Mouse (Mus musculus) cerebellum, postnatal 36 days (tissue): ENCODE measurements at regions not wholly inside any gene's neighbourhood (a gene's known extent, or its start where the extent isn't known, plus 50 kb on each side); places are given as distances from the start of the nearest gene placed in this dataset.

Experiments
- DNase-seq, 2 experiments: peaks; one replicate each; pipeline ENCODE4 v3.0.0; 2021 to 2022; ENCODE audit warnings: mixed read lengths in 2 of 2

DNA sequence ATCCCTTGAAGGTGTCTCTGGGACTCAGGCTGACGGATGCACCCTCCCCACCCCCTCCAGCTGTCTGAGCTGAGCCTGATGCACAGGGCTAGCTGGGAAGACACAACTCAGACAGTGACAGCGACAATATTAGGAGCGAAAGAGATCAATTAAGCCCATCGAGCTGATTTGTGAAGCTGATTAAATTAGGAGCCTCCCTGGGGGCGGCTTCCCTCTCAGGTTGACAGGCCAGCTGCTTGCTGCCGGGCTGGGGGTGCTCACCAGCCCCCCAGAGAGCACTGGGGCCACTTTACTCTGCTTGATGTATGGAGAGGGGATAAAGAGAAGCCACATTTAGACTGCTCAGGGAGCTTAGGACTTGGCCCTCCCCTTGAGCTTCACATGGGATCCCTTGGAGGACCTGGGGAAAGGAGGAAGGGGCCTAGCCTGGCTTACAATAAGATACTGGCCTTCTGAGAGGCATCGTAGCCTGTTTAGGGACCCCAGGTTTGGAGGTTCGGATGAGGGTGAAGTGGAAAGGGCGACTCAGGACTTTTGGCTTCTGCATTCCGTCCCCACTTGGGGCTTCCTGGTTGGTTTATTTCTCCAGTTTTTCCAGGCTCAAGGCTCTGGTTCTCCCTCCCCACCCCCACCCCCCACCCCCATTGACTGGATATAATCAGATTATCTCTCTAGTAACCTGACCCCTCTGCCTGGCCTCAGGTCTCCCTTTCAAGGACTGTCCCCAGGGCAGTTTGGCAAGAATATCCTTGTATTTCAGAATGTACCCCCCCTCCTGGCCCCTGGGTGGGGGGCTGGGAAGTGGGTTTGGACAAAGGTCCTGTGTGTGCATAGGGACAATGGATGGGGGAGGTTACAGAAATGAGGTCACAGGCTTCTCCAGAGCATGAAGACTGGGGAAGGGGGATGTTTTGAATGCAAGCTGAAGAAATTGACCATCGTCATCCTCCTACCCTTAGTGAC, 283.4 kb downstream of the Rps24 start:
- DNase-seq = no peak

GRCm38 (mm10) chr14:24771663-24772062, 284.7 kb downstream of the Rps24 start:
- DNase-seq = no peak

- DNase-seq = no peak
These were observed 285.2 kb downstream of the Rps24 start for GRCm38 (mm10) chr14:24772129-24772528.

DNA sequence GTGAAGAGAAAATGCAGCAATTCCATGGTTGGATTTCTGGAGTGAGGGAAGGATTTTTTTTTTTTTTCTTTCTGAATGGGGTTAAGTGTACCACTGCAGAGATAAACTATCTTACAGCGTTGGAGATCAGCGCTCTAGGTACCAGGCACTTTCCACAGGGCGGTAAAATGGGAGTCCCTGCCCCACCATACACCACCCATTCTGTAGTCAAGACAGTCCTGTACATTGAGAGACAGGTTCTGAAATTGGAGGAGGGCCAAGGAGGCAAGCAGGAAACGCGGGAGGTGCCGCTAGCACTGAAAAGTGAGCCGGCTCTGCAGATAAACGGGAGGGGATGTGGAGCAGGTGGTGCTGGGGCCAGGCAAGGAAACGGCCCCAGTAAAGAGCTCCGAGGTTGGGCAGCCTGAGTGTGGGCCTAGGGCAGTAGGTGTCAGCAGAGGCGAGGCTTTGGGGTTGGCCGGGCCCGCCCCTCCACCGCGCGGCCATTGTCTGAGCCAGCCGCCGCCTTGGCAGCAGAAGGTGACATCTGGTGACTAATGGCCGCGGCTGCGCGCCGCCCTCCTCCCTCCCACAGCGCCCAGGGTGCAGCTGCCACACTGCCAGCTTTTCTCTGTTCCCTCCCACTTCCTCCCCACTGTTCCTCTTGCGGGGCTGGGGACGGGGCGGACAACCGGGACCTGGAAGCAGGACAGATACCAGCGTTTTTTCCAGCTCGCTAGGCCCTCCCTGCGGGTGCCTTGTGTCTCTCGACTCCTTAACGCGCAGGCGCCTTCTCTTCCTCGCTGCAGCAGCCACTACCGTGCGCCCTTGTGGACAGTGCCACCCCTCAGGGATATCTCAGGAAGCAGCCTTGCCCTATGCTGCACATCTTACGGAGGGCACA, 292.1 kb downstream of the Rps24 start:
- peak; percentile 91 to 92 for DNase-seq

DNA sequence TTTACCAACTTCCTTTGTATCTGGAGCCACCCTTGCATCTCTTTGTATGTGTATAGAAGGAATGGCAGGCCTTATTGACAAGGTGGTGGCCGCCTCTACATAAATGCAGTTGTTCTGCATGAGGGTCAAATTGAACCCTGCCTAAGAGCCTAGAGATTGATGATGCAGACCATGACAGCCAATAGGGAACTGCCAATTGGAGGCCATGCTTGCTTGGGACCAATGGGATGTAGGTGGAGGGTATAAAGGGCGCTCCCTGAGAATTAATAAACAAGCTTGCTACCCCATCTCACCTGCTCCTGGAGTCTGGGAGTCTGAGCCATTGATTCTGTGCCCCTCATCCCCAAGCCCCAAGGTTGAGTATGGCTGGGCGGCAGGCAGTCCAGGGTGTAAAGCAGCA, 294.7 kb downstream of the Rps24 start:
- no peak for DNase-seq

DNA sequence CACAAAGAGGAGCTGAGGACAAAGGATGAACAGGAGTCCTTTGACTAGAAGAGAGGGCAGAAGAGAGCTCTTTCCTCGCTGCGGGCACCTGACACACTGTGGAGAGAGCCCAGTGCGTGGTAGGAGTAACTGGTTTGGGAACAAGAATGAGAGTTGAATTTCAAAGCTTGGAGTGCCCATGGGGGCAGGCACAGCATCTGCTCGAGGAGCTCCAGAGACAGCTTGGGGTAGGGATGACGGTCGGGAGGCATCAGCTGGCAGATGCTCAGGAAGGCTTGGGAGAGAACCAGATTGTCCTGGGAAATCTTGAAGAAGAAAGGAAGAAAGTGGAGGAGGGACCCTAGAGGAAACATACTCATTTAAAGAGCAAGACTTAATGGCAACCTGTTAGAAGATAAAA, 297.0 kb downstream of the Rps24 start:
- no peak for DNase-seq

- DNase-seq = no peak
These were observed 298.5 kb downstream of the Rps24 start for GRCm38 (mm10) chr14:24785452-24785851.

DNA sequence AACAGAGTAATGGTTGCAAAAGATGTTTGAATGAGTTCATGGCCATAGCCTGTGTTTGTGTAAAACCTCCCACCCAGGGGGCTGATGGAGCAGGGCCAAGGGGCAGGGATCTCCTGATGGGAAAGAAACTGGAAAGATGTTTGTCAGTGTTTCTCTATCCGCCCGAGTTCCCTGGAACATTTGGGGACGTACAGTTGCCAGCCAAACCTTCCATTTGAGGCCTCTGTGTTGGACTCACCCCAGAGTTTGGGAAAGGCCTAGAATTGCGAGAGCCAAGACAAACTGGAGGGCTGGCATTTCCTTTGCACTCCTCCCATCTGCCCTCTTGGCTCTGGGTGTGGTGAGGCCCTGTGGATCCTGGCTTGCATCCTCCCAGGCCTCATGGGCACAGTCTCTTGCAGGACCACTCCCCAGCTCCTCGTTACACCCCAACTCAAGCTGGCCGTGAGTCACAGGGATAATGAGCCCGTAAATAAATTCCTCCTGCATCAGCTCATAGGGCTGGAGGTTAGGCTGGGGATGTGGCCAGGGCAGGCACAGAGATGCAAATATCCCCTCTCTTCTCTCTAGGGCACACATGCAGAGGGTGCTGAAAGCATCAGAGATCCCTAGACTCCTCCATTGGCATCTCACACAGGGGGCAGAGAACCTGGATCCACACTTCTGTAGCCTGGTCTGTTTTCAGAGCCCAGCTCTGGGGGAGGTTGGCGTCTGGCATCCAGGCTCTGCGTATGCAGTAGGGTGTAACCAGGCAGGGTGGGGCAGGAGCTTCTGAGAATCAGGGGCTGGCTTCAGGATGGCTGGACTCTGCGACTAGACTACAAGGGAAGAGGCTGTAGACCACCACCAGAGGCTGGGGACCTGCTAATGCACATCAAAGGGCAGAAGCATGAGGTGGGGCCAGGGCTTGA, 306.7 kb downstream of the Rps24 start:
- DNase-seq = peak; percentile 81 to 84

- DNase-seq = peak in 1 of 2 experiments; percentile 38
These were observed 307.5 kb downstream of the Rps24 start for GRCm38 (mm10) chr14:24794359-24794845.

GRCm38 (mm10) chr14:24797494-24797893, 310.6 kb downstream of the Rps24 start:
- DNase-seq = no peak

DNA sequence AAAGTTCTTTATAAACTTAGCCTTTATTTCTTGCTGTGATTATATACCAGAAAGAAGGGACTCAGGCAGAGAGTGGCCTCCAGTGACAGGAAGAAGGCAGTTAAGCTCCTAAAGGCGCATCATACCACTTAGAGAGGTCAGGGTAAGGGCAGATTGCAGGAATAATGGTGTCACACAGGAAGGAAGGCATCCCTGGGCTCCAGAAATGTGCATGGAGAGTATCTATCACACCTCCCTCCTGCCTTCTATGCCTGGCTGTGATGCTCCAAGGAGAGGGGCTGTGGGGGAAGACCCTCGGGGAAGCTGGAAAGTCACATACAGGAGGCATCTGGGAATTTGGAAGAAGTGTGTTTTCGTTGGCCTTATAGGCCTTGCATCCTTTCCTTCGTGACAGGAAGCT, 311.1 kb downstream of the Rps24 start:
- no peak for DNase-seq

- DNase-seq = no peak
These were observed 316.2 kb downstream of the Rps24 start for GRCm38 (mm10) chr14:24803001-24803655.

- DNase-seq = no peak
These were observed 320.1 kb downstream of the Rps24 start for GRCm38 (mm10) chr14:24807061-24807460.

- no peak for DNase-seq
These were observed 336.1 kb downstream of the Rps24 start for GRCm38 (mm10) chr14:24822876-24823567.

DNA sequence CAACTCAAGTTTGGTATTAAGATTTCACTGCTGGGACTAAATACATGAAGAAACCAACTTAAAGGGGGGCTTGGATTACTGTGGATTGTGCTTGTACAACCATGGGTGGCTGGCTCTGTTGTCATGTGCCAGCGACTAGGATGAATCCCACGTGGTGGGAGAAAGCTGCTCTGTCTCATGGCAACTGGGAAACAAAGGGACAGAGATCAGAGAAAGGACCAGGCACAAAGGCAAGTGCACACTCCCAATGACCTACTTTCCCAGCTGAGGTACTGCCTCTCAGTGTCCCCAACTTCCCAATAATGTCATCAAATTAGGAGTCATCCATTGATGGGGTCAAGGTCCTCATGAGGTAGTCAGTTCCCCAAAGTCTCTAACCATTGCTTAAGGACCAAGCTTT, 337.4 kb downstream of the Rps24 start:
- no peak for DNase-seq

- DNase-seq = no peak
These were observed 338.9 kb downstream of the Rps24 start for GRCm38 (mm10) chr14:24825722-24826386.

DNA sequence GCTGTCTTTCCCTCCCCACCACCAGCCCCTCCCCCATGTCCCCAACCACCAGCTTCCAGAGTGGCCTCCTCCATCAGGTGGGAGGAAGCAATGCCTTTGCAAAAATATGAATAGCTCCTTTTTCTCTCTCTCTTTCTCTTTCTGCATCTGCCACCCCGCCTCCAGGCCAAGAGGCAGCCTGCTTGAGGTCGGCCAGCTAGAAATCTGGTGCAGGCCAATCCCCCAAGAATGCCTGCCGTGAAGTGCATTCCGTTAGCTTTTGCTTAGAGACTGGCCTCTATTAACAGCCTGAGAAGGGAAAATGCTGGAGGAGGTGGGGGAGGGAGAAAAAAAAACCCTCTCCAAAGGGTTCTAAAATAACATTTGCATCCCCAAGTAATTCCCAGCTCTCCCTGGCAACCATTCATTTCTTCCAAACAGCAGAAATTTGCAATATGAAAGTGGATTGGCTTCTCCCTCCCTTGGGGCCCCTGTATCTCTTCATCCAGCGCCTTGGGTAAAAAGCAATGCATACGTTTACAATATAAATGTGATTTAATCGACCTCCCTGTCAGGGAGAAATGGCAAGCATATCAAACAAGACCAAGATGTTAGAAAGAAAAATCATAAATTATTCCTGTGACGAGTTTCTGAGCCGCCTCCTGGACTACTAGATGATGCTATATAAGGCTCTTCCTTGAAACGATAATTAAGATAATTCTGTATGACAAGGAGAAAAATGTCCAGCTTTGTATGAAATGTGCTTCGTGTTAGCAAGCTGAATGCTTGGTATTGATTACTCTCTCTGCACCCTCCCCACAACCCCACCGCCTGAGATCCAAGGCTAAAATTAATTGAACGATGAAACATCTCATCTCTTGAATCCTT, 339.8 kb downstream of the Rps24 start:
- DNase-seq = peak in 1 of 2 experiments; percentile 20

DNA sequence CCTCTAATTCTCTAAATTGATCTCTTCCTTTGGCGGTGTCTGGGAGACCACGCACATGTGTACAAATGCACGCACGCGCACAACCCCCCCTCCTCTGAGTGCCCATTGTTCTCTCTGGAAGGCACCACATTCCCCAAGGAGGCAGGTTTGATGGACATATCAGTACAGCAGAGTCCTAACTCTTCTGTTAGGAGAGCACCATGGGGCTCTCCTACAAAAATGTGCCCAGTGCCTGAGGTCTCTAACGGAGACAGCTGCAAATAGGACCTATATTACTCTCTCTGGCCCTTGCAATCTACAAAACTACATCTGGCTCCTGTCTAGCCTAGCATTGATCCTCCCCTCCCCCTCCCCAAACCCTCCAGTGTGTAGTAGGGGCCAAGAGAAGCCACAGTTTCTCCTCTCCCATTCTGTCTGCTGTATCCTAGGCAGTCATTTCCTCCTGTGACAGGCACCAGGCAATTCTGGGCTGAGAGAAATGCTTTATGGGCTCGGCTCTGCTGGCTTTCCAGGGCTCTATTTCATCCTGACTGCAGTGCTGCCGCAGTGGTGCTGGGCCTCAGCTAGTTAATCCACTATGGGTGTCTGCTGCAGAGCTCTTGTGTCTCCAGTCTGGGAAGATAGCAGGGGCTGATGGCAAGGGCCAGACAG, 340.6 kb downstream of the Rps24 start:
- DNase-seq = no peak

DNA sequence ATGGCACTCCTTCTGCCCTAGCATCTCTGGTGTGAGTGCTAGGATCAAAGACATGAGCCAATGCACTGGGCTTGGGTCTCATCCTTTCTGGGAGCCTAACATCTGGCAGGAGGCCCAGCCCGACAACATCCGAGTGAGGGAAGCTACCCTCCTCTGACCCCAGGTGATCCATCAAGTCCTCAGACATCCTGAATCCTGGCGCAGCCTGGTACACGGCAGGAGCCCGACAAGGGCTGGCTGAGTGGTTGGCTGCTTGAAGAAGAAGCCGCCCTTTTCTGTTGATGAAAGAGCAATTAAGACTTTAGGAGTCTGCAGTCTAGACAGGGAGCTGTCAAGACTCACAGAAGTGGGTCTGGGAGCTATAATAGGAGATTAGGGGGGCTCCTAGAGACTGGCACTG, 342.1 kb downstream of the Rps24 start:
- no peak for DNase-seq
